Mouse (Mus musculus): ENCODE measurements around the gene Vps4a. TPM values are rescaled to one million over a fixed set of nuclear protein-coding genes. Genes with fewer than 3 reads are reported as not detected.

Vps4a gene
- polyA plus RNA-seq, 1 experiment, result 111 TPM

- H3K27ac ChIP-seq (ENCODE audit: insufficient read depth, low read length), result no peak overlapping the region
- WGBS, result 12% methylated on average over 3 of the region's 3 CpGs
- H3K27me3 ChIP-seq (ENCODE audit: control insufficient read depth, insufficient read depth, low read length), result no peaks in the 10 kb centered on the region
- DNase-seq, result no peak
- H3K4me1 ChIP-seq (ENCODE audit: control insufficient read depth, insufficient read depth, low read length), result peaks cover 12% of the 10 kb centered on the region
- no peak overlapping the region for H3K4me3 ChIP-seq (replicated peaks; ENCODE audit: insufficient read depth, low read depth, low read length)
- TF ChIP-seq POLR2A (IDR thresholded peaks at IDR 0.05; ENCODE audit: borderline replicate concordance, insufficient read depth, low read length) (no peak), CTCF (IDR thresholded peaks at IDR 0.05; ENCODE audit: borderline replicate concordance, insufficient read depth, low read depth, low read length) (no peak)
Observed at GRCm38 (mm10) chr8:107035641-107036040, 4.6 kb downstream of the Vps4a start.

GRCm38 (mm10) chr8:107036626-107037025, 5.6 kb downstream of the Vps4a start:
- no peaks in the 10 kb centered on the region for H3K27me3 ChIP-seq (ENCODE audit: control insufficient read depth, insufficient read depth, low read length)
- H3K27ac ChIP-seq (ENCODE audit: insufficient read depth, low read length), result no peak overlapping the region
- peak in 1 of 2 experiments; percentile 28 for DNase-seq
- TF ChIP-seq CTCF (IDR thresholded peaks at IDR 0.05; ENCODE audit: borderline replicate concordance, insufficient read depth, low read depth, low read length) (no peak), POLR2A (IDR thresholded peaks at IDR 0.05; ENCODE audit: borderline replicate concordance, insufficient read depth, low read length) (no peak)
- H3K4me1 ChIP-seq (ENCODE audit: control insufficient read depth, insufficient read depth, low read length), result peaks cover 12% of the 10 kb centered on the region
- WGBS, result 37% methylated on average over 8 of the region's 8 CpGs
- no peak overlapping the region for H3K4me3 ChIP-seq (replicated peaks; ENCODE audit: insufficient read depth, low read depth, low read length)

- TF ChIP-seq CTCF (IDR thresholded peaks at IDR 0.05; ENCODE audit: borderline replicate concordance, insufficient read depth, low read depth, low read length) (no peak), POLR2A (IDR thresholded peaks at IDR 0.05; ENCODE audit: borderline replicate concordance, insufficient read depth, low read length) (no peak)
- no peak for DNase-seq
- Histone ChIP-seq H3K27ac (ENCODE audit: insufficient read depth, low read length) (no peak overlapping the region), H3K4me1 (ENCODE audit: control insufficient read depth, insufficient read depth, low read length) (peaks cover 4% of the 10 kb centered on the region), H3K27me3 (ENCODE audit: control insufficient read depth, insufficient read depth, low read length) (no peaks in the 10 kb centered on the region), H3K4me3 (replicated peaks; ENCODE audit: insufficient read depth, low read depth, low read length) (no peak overlapping the region)
- 87% methylated on average over 7 of the region's 7 CpGs for WGBS
Observed at GRCm38 (mm10) chr8:107040632-107041031, 9.6 kb downstream of the Vps4a start.

- H3K4me1 ChIP-seq (ENCODE audit: control insufficient read depth, insufficient read depth, low read length), result 0 out of 2 replicates have a peak, but pooled peaks cover 2% of the 10 kb centered on the region
Observed at GRCm38 (mm10) chr8:107045478-107045877, 14.5 kb downstream of the Vps4a start.

GRCm38 (mm10) chr8:107046976-107047375, 16.0 kb downstream of the Vps4a start:
- Histone ChIP-seq H3K27me3 (ENCODE audit: control insufficient read depth, insufficient read depth, low read length) (no peaks in the 10 kb centered on the region), H3K27ac (ENCODE audit: insufficient read depth, low read length) (no peak overlapping the region), H3K4me1 (ENCODE audit: control insufficient read depth, insufficient read depth, low read length) (0 out of 2 replicates have a peak, but pooled peaks cover 2% of the 10 kb centered on the region), H3K4me3 (replicated peaks; ENCODE audit: insufficient read depth, low read depth, low read length) (no peak overlapping the region)
- no peak for DNase-seq
- no peak for TF ChIP-seq POLR2A (IDR thresholded peaks at IDR 0.05; ENCODE audit: borderline replicate concordance, insufficient read depth, low read length)
- no peak for TF ChIP-seq CTCF (IDR thresholded peaks at IDR 0.05; ENCODE audit: borderline replicate concordance, insufficient read depth, low read depth, low read length)
- WGBS, result 52% methylated on average over 5 of the region's 5 CpGs

More at GRCm38 (mm10) chr8:107045478-107045877, 14.5 kb downstream of the Vps4a start:
- no peak for DNase-seq
- no peak overlapping the region for H3K27ac ChIP-seq (ENCODE audit: insufficient read depth, low read length)
- no peaks in the 10 kb centered on the region for H3K27me3 ChIP-seq (ENCODE audit: control insufficient read depth, insufficient read depth, low read length)
- 92% methylated on average over 6 of the region's 6 CpGs for WGBS
- no peak for TF ChIP-seq CTCF (IDR thresholded peaks at IDR 0.05; ENCODE audit: borderline replicate concordance, insufficient read depth, low read depth, low read length)
- TF ChIP-seq POLR2A (IDR thresholded peaks at IDR 0.05; ENCODE audit: borderline replicate concordance, insufficient read depth, low read length), result no peak
- no peak overlapping the region for H3K4me3 ChIP-seq (replicated peaks; ENCODE audit: insufficient read depth, low read depth, low read length)

- no peaks in the 10 kb centered on the region for H3K27me3 ChIP-seq (ENCODE audit: control insufficient read depth, insufficient read depth, low read length)
- 1% methylated on average over 86 of the region's 87 CpGs for WGBS
Observed at GRCm38 (mm10) chr8:107048061-107048941, 17.3 kb downstream of the Vps4a start, which contains the start of gene Pdf. TSS of gene Pdf (minus strand) at chr8:107048614.

GRCm38 (mm10) chr8:107049480-107049879, 18.5 kb downstream of the Vps4a start:
- H3K4me3 ChIP-seq (replicated peaks; ENCODE audit: insufficient read depth, low read depth, low read length), result no peak overlapping the region
- H3K27ac ChIP-seq (ENCODE audit: insufficient read depth, low read length), result no peak overlapping the region
- TF ChIP-seq CTCF (IDR thresholded peaks at IDR 0.05; ENCODE audit: borderline replicate concordance, insufficient read depth, low read depth, low read length) (no peak), POLR2A (IDR thresholded peaks at IDR 0.05; ENCODE audit: borderline replicate concordance, insufficient read depth, low read length) (no peak)
- DNase-seq, result no peak
- 98% methylated on average over 4 of the region's 4 CpGs for WGBS
- 0 out of 2 replicates have a peak, but pooled peaks cover 2% of the 10 kb centered on the region for H3K4me1 ChIP-seq (ENCODE audit: control insufficient read depth, insufficient read depth, low read length)
- H3K27me3 ChIP-seq (ENCODE audit: control insufficient read depth, insufficient read depth, low read length), result no peaks in the 10 kb centered on the region

More at GRCm38 (mm10) chr8:107048061-107048941, 17.3 kb downstream of the Vps4a start, which contains the start of gene Pdf:
- Histone ChIP-seq H3K27ac (ENCODE audit: insufficient read depth, low read length) (peak within 1 kb of the TSS; percentile 93), H3K4me1 (ENCODE audit: control insufficient read depth, insufficient read depth, low read length) (0 out of 2 replicates have a peak, but pooled peaks cover 2% of the 10 kb centered on the region), H3K4me3 (replicated peaks; ENCODE audit: insufficient read depth, low read depth, low read length) (peak within 1 kb of the TSS; percentile 99)
- DNase-seq, result peak; percentile 87
- peak; percentile 40 for TF ChIP-seq POLR2A (IDR thresholded peaks at IDR 0.05; ENCODE audit: borderline replicate concordance, insufficient read depth, low read length)
- TF ChIP-seq CTCF (IDR thresholded peaks at IDR 0.05; ENCODE audit: borderline replicate concordance, insufficient read depth, low read depth, low read length), result no peak
